Mouse (Mus musculus) liver, embryonic 16.5 days (tissue): ENCODE measurements around the gene Ube2c. TPM values are rescaled to one million over a fixed set of nuclear protein-coding genes. Genes with fewer than 3 reads are reported as not detected.

Source experiments
- ATAC-seq: fragments of 200-750 bp; cut with Nextera tagmentation; 2 replicates; pipeline ENCODE4 v1.8.0; 2017; ENCODE audit warnings: low read depth, mild to moderate bottlenecking, moderate number of reproducible peaks, moderate library complexity
- H3K27ac ChIP-seq: fragments of 300-500 bp; sonication (generic); 2 replicates; pipeline ENCODE4 v1.5.1; 2014; ENCODE audit warnings: mild to moderate bottlenecking, low read length
- H3K27me3 ChIP-seq: fragments of 300-500 bp; sonication (generic); 2 replicates; pipeline ENCODE4 v1.6.1; 2014; ENCODE audit warnings: low read depth, low read length, mixed read lengths; ENCODE audit not compliant: control insufficient read depth, insufficient read depth
- H3K36me3 ChIP-seq: fragments of 300-500 bp; sonication (generic); 2 replicates; pipeline ENCODE4 v1.6.1; 2014; ENCODE audit warnings: mild to moderate bottlenecking; ENCODE audit not compliant: control insufficient read depth, insufficient read depth
- H3K4me1 ChIP-seq: fragments of 300-500 bp; sonication (generic); 2 replicates; pipeline ENCODE4 v1.6.1; 2014; ENCODE audit warnings: low read depth, low read length, mixed read lengths; ENCODE audit not compliant: control insufficient read depth
- H3K4me2 ChIP-seq: fragments of 300-500 bp; sonication (generic); 2 replicates; pipeline ENCODE4 v1.6.1; 2014; ENCODE audit warnings: low read depth, low read length, mixed read lengths
- H3K4me3 ChIP-seq: fragments of 300-500 bp; sonication (generic); 2 replicates; pipeline ENCODE4 v1.5.1; 2014; ENCODE audit warnings: low read depth, mild to moderate bottlenecking, low read length
- H3K9ac ChIP-seq: fragments of 300-500 bp; sonication (generic); 2 replicates; pipeline ENCODE4 v1.6.1; 2014; ENCODE audit warnings: low read depth, low read length
- H3K9me3 ChIP-seq: fragments of 300-500 bp; sonication (generic); replicated peaks from 2 replicates; pipeline ENCODE4 v1.6.1; 2016; ENCODE audit warnings: low read length; ENCODE audit not compliant: control insufficient read depth
- WGBS: fragments of 180-500 bp; shearing (Covaris S2); extraction: QIAGEN DNeasy Blood & Tissue Kit; methylation state at CpG from one replicate; pipeline ENCODE4 v1.1.7; 2014; ENCODE audit not compliant: insufficient replicate concordance; 5-methylcytosine and 5-hydroxymethylcytosine counted together
- polyA plus RNA-seq: library from polyadenylated mRNA; unstranded; fragments of >200 nt; fragmentation: Nextera tagmentation; extraction: Ambion mirVana; gene quantifications from 2 replicates; pipeline ENCODE4 v1.2.1, GENCODE M21; 2015

Ube2c gene
- polyA plus RNA-seq, 1 experiment from 2014 or later = 661 TPM

DNA sequence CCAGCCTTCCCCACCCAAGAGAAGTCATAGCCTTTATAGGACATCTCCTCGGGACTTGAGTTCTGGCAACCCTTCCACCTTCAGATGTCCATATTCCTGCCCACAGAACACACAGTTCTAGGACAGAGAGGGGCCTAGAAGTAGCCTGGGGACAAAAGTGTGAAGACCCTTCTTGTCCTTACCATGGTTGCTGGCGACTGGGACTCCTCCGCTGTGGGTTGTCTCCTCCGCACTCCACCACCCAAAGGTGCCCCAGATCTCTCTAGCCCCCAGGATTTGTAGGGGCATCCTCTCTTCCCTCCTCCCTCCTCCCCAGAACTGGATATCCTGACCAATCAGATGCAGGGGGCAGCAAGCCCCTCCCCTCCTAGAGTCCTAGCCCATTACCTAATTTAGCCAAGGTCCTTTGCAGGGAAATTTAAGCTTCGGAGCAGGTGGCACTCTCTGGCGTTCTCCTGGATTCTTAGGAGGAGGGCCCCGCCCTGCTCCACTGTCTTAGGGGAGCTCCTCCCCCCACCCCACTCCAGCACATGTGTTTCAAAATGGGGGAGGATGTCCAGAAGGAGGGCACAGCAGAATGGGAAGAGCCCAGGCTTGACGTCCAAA, 9.9 kb downstream of the Ube2c start, which contains the start of gene Tnnc2:
TSS of gene Tnnc2 (minus strand) at position 487 of the 606 bp plus-strand sequence.
- 65% methylated on average over 8 of the region's 8 CpGs for whole genome bisulfite sequencing
- Histone ChIP-seq H3K36me3 (no peaks in the 10 kb centered on the region), H3K9ac (no peak within 1 kb of the TSS), H3K27ac (no peak within 1 kb of the TSS), H3K4me3 (no peak within 1 kb of the TSS), H3K4me1 (peaks cover under 1% of the 10 kb centered on the region), H3K4me2 (no peak within 1 kb of the TSS), H3K27me3 (peaks cover 11% of the 10 kb centered on the region), H3K9me3 (no peaks in the 10 kb centered on the region)
- ATAC-seq = no peak

DNA sequence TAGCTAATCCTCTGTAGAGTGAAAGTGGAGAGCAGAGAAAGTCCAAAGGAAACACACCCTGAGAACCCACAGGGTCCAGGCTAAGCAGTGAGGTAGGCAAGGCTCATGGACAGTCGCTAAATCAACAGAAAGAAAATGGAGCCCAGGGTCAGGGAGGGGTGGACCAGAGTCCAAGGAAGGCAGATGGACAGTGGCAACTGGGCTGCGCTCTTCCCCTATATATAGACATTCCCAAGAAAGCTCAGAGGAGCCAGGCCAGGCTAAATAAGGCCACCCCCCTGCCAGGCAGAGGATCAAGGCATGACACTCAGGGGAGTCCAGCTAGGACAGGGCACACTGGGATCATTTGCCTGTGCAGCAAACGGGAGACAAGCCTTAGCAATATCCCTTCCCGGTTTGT, 12.2 kb downstream of the Ube2c start:
- Histone ChIP-seq H3K9me3 (no peaks in the 10 kb centered on the region), H3K4me1 (peaks cover 19% of the 10 kb centered on the region), H3K27me3 (peaks cover 4% of the 10 kb centered on the region), H3K4me3 (no peak overlapping the region), H3K36me3 (no peaks in the 10 kb centered on the region), H3K9ac (no peak overlapping the region), H3K27ac (no peak overlapping the region), H3K4me2 (no peak overlapping the region)
- WGBS = 61% methylated on average over 4 of the region's 4 CpGs
- ATAC-seq = no peak

DNA sequence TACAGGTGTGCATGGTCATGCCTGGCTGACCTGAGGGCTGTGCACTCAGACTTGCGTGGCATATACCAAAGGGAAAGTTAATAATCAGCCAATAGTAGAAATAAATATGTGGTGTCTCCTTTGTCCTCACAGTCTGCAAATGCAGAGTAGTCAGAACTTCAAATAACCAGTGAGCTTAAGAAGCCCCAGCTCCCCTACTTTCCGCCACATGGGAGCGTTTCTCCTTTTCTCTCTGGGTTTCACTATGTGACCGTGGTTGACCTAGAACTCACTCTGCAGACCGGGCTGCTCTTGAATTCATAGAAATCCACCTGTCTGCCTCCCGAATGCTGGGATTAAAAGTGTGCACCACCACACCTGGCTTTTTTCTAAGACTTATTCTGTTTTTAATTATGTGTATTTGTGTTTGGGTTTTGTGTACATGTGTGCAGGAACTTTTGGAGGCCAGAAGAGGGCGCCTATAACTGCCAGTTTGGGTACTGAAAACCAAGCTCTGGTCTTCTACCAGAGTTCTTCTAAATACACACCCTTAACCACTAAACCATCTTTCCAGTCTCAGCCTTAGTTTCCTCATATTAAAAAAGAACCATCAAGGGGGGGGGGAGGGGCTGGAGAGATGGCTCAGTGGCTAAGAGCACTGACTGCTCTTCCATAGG, 14.4 kb downstream of the Ube2c start:
- WGBS = 62% methylated on average over 7 of the region's 7 CpGs
- Histone ChIP-seq H3K9me3 (no peaks in the 10 kb centered on the region), H3K36me3 (no peaks in the 10 kb centered on the region), H3K9ac (no peak overlapping the region), H3K27me3 (peaks cover 4% of the 10 kb centered on the region), H3K4me3 (no peak overlapping the region), H3K27ac (no peak overlapping the region), H3K4me1 (peaks cover 32% of the 10 kb centered on the region), H3K4me2 (no peak overlapping the region)
- ATAC-seq = no peak

DNA sequence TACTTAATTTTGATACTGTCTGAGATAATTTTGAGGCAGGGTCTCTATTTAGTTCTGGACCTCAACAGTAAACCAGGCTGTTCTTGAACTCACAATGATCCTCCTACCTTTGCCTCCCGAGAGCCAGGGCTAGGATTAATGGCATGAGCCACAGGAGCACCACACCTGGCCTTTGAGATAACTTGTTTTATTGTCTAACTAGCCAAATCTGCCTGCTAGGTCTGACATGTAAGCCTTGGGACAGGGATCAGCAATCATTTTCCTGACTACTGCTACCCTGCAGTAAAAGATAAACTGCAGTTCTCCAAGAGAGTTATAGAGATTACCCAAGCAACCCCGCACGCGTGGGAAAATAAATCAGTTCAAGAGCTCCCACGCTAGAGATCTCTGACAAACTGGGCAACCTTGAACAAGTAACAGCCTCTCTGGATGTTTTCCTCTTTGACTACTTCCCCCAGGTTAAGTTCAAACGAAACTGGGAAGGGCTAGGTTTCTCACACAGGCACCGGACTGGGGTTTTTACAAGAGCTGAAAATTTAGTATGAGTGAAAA, 15.2 kb downstream of the Ube2c start:
- no peaks in the 10 kb centered on the region for H3K9me3 ChIP-seq
- WGBS = 3% methylated on average over 7 of the region's 7 CpGs
- peaks cover 32% of the 10 kb centered on the region for H3K4me1 ChIP-seq
- peak overlapping the region; percentile 71 for H3K4me3 ChIP-seq
- H3K9ac ChIP-seq = peak overlapping the region; percentile 77
- ATAC-seq = no peak
- H3K27ac ChIP-seq = peak overlapping the region; percentile 88
- H3K4me2 ChIP-seq = peak overlapping the region; percentile 98
- no peaks in the 10 kb centered on the region; the same call in 1 of the 2 replicates for H3K27me3 ChIP-seq
- 0 out of 2 replicates have a peak, but pooled peaks cover 4% of the 10 kb centered on the region for H3K36me3 ChIP-seq

DNA sequence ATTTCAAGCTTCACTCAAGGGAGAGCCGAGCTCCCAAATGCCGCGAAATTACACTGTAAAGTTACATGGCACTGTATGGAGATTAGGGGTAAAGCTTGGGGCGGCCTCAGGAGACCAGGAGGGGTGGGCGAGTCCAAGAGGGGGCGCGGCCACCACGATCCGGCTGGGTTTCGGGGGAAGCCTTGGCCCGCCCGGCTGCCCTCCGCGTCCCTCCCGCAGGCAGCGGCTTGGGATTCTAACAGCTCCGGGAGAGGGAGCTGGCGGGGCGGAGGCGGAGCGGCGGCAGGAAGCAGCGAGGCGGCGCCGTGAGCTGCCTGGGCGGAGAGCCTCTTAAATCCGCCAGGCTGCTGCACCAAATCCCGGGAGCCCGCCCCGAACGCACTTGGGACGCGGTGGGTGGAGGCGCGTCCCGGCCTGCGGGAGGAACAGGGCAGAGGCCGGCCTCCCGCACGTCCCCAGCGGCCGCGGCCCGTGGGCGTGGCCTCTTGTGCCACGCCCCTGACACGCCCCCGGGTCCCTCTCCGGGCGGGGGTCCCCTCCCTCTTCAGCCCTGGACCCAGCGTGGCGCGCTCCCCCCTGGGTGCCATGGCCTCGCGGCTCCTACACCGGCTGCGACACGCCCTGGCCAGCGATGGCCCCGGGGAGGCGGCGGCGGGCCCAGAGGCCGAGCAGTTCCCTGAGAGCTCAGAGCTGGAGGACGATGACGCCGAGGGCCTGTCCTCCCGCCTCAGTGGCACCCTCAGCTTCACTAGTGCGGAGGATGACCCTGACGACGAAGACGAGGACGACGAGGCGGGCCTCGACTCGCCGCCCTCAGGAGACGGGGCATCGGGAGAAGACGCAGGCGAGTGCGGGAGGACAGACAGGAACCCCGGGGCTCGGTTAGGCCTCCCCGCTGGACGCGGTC, 16.0 kb downstream of the Ube2c start, which contains the start of gene Snx21:
TSS of gene Snx21 (plus strand) at position 343 of the 907 bp plus-strand sequence.
- Histone ChIP-seq H3K9me3 (no peaks in the 10 kb centered on the region), H3K4me3 (peak within 1 kb of the TSS; percentile 71), H3K36me3 (0 out of 2 replicates have a peak, but pooled peaks cover 4% of the 10 kb centered on the region), H3K4me2 (peak within 1 kb of the TSS; percentile 98), H3K27me3 (no peaks in the 10 kb centered on the region), H3K4me1 (peaks cover 35% of the 10 kb centered on the region), H3K27ac (peak within 1 kb of the TSS; percentile 88), H3K9ac (peak within 1 kb of the TSS; percentile 77)
- WGBS = under 1% methylated on average over 85 of the region's 89 CpGs
- ATAC-seq = peak; percentile 90

DNA sequence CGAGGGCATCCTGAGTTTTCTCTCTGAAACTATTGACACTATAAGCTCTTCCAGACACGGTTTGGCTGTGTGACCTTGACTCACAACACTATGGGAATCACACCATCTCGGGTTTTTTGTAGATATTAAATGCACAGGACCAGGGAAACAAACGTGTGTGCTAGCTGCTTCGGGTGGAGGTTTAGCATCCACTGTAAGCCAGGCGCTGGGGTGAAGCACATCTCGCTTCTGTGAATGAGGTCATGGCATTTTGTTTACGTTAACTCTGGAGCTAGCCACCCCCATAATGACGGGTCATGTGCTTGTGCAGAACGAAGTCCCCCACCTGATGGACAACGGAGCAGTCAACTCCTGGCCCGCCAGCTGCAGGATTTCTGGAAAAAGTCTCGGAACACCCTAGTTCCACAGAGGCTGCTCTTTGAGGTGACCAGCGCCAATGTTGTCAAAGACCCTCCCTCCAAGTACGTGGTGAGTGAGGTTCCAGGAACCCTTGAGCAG, 16.7 kb downstream of the Ube2c start:
- ATAC-seq = 0 out of 2 replicates have a peak, but pooled peaks have one; percentile 5
- Histone ChIP-seq H3K4me2 (peak overlapping the region; percentile 98), H3K27ac (peak overlapping the region; percentile 88), H3K27me3 (no peaks in the 10 kb centered on the region), H3K9ac (peak overlapping the region; percentile 77), H3K9me3 (no peaks in the 10 kb centered on the region), H3K36me3 (0 out of 2 replicates have a peak, but pooled peaks cover 4% of the 10 kb centered on the region), H3K4me1 (peaks cover 35% of the 10 kb centered on the region), H3K4me3 (peak overlapping the region; percentile 71)
- 15% methylated on average over 15 of the region's 15 CpGs for WGBS

DNA sequence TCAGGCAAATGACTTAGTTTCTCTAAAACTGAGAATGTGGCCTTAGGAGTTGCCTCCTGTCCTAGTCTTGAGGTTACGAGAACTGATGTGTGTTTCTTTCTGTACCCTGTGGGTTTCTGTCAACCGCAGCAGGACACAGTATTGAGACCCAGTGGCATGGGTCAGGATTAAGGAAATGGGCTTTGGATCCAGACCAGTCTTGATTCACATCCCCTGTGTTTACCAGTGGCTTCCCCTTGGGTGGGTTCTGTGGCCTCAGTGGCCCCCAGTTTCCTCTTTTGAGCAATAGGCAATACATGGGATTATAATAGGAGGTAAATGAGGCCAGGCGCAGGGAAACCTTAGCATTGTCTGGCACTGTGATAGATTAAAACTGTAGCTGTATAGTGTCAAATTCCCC, 17.3 kb downstream of the Ube2c start:
- ATAC-seq = no peak
- peak overlapping the region; percentile 71 for H3K4me3 ChIP-seq
- no peaks in the 10 kb centered on the region for H3K9me3 ChIP-seq
- H3K4me2 ChIP-seq = peak overlapping the region; percentile 98
- no peaks in the 10 kb centered on the region for H3K27me3 ChIP-seq
- H3K9ac ChIP-seq = 0 out of 2 replicates have a peak overlapping the region, but pooled peaks have one; percentile 18
- no peak overlapping the region for H3K27ac ChIP-seq
- WGBS = 66% methylated on average over 3 of the region's 3 CpGs
- H3K4me1 ChIP-seq = peaks cover 35% of the 10 kb centered on the region
- peaks cover 8% of the 10 kb centered on the region for H3K36me3 ChIP-seq

DNA sequence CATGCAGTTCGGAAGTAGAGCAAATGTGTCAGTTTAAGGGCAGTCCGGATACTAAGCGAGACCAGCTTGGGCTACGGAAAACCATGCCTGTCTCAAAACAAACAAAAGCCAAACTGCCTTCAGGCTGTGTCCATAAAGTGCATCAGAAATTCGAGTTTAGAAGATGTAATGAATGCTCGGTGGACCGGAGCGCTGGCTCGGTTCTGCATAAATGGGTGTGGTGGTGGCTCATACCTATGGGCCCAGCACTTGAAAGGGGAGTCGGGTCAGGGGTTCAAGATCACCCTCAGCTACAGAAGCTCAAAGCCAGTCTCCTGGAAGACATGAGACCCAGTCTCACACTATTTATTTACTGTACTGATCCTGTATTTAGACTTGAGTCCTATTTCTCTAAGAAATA, 18.1 kb downstream of the Ube2c start:
- Histone ChIP-seq H3K27me3 (no peaks in the 10 kb centered on the region), H3K9ac (no peak overlapping the region), H3K4me2 (no peak overlapping the region), H3K4me1 (peaks cover 35% of the 10 kb centered on the region), H3K27ac (no peak overlapping the region), H3K9me3 (no peaks in the 10 kb centered on the region), H3K36me3 (peaks cover 15% of the 10 kb centered on the region), H3K4me3 (no peak overlapping the region)
- 81% methylated on average over 10 of the region's 10 CpGs for WGBS
- no peak for ATAC-seq
